Mouse (Mus musculus): ENCODE data around the gene Bcas3. TPM values are rescaled to one million over a fixed set of nuclear protein-coding genes. Genes with fewer than 3 reads are reported as not detected.

Bcas3 gene
- 10 to 100 TPM; 25.6 to 48.7 (median 33.9) TPM for polyA plus RNA-seq (2017; shearing (Covaris generic))

GRCm38 (mm10) chr11:85352539-85353380 lies at the start of gene Bcas3:
TSS of gene Bcas3 (plus strand) at chr11:85353167.
- peak; percentile 95 for ATAC-seq

- no peak for ATAC-seq
Measured at GRCm38 (mm10) chr11:85306577-85307260, 46.2 kb upstream of the Bcas3 start.

GRCm38 (mm10) chr11:85308799-85309198 lies 44.2 kb upstream of the Bcas3 start:
- ATAC-seq, result no peak

- no peak for ATAC-seq
Measured at GRCm38 (mm10) chr11:85310407-85310712, 42.6 kb upstream of the Bcas3 start.

GRCm38 (mm10) chr11:85310713-85311574 lies 42.0 kb upstream of the Bcas3 start, which contains the start of gene Ppm1d:
TSS of gene Ppm1d (plus strand) at chr11:85311244.
- ATAC-seq, result peak; percentile 95

GRCm38 (mm10) chr11:85311645-85312490 lies 41.1 kb upstream of the Bcas3 start:
- peak; percentile 48 for ATAC-seq

GRCm38 (mm10) chr11:85312818-85313217 lies 40.1 kb upstream of the Bcas3 start:
- ATAC-seq, result no peak

- ATAC-seq, result no peak
Measured at GRCm38 (mm10) chr11:85313361-85313760, 39.6 kb upstream of the Bcas3 start.

- ATAC-seq, result peak; percentile 67
Measured at GRCm38 (mm10) chr11:85323567-85324330, 29.2 kb upstream of the Bcas3 start.

GRCm38 (mm10) chr11:85328717-85329116 lies 24.2 kb upstream of the Bcas3 start:
- no peak for ATAC-seq

GRCm38 (mm10) chr11:85329167-85329894 lies 23.6 kb upstream of the Bcas3 start:
- no peak for ATAC-seq

GRCm38 (mm10) chr11:85334778-85335177 lies 18.2 kb upstream of the Bcas3 start:
- no peak for ATAC-seq

GRCm38 (mm10) chr11:85339173-85339831 lies 13.7 kb upstream of the Bcas3 start:
- ATAC-seq, result no peak

- no peak for ATAC-seq
Measured at GRCm38 (mm10) chr11:85340070-85340616, 12.8 kb upstream of the Bcas3 start.

GRCm38 (mm10) chr11:85353819-85354218 lies 852 bp downstream of the Bcas3 start:
- ATAC-seq, result no peak

GRCm38 (mm10) chr11:85359641-85360040 lies 6.7 kb downstream of the Bcas3 start:
- ATAC-seq, result no peak

- no peak for ATAC-seq
Measured at GRCm38 (mm10) chr11:85361621-85362020, 8.7 kb downstream of the Bcas3 start.

GRCm38 (mm10) chr11:85366168-85366567 lies 13.2 kb downstream of the Bcas3 start:
- no peak for ATAC-seq

GRCm38 (mm10) chr11:85367823-85368222 lies 14.9 kb downstream of the Bcas3 start:
- ATAC-seq, result no peak

- ATAC-seq, result no peak
Measured at GRCm38 (mm10) chr11:85379091-85379490, 26.1 kb downstream of the Bcas3 start.
